Mouse (Mus musculus) MEL (cell line): ENCODE results near the gene Gm45021.

ENCODE experiments used
- CHD1 ChIP-seq: IDR thresholded peaks from 2 replicates; pipeline ENCODE4 v1.6.1; 2012; ENCODE audit warnings: low read depth, mild to moderate bottlenecking, inconsistent platforms, low read length, improper control_type of control experiment
- CHD2 ChIP-seq: IDR thresholded peaks from 2 replicates; pipeline ENCODE4 v1.6.1; 2011; ENCODE audit warnings: low read length, improper control_type of control experiment
- CTCF ChIP-seq, 3 experiments: IDR thresholded peaks in 2 of 3; conservative IDR thresholded peaks in 1 of 3; 2 replicates each; pipeline ENCODE4 v1.5.1; 2011 to 2012; ENCODE audit warnings: low read length in 3 of 3, low read depth in 2 of 3, mild to moderate bottlenecking in 2 of 3, improper control_type of control experiment in 1 of 3, inconsistent platforms in 1 of 3, mixed read lengths in 1 of 3, moderate library complexity in 1 of 3; ENCODE audit not compliant: control insufficient read depth in 1 of 3, insufficient read depth in 1 of 3, poor library complexity in 1 of 3, severe bottlenecking in 1 of 3
- EP300 ChIP-seq, 2 experiments: IDR thresholded peaks; 2 replicates each; pipeline ENCODE4 v1.6.1; 2011; ENCODE audit warnings: improper control_type of control experiment in 2 of 2, low read length in 2 of 2, low read depth in 1 of 2, mild to moderate bottlenecking in 1 of 2
- JUND ChIP-seq: IDR thresholded peaks from 2 replicates; pipeline ENCODE4 v1.6.1; 2011; ENCODE audit warnings: low read depth, mild to moderate bottlenecking, improper control_type of control experiment, low read length
- MAX ChIP-seq: IDR thresholded peaks from 2 replicates; pipeline ENCODE4 v1.6.1; 2011; ENCODE audit warnings: low read length, improper control_type of control experiment
- MEF2A ChIP-seq: IDR thresholded peaks from 2 replicates; pipeline ENCODE4 v1.6.1; 2014; ENCODE audit warnings: low read depth, mild to moderate bottlenecking, inconsistent platforms, low read length, improper control_type of control experiment; ENCODE audit not compliant: poor library complexity, insufficient replicate concordance, severe bottlenecking; ENCODE audit errors: extremely low read depth
- POLR2A ChIP-seq, 2 experiments: IDR thresholded peaks; 2 replicates each; pipeline ENCODE4 v1.6.1; 2011 to 2012; ENCODE audit warnings: low read length in 2 of 2, mild to moderate bottlenecking in 2 of 2, control low read depth in 1 of 2, improper control_type of control experiment in 1 of 2, low read depth in 1 of 2, moderate library complexity in 1 of 2; ENCODE audit not compliant: control insufficient read depth in 1 of 2, insufficient read depth in 1 of 2, poor library complexity in 1 of 2
- RAD21 ChIP-seq: IDR thresholded peaks from 2 replicates; pipeline ENCODE4 v1.6.1; 2011; ENCODE audit warnings: mild to moderate bottlenecking, low read depth, low read length, improper control_type of control experiment
- TCF12 ChIP-seq: IDR thresholded peaks from 2 replicates; pipeline ENCODE4 v1.6.1; 2014; ENCODE audit warnings: low read depth, mild to moderate bottlenecking, inconsistent platforms, low read length, improper control_type of control experiment, moderate library complexity
- ZKSCAN1 ChIP-seq: IDR thresholded peaks from 2 replicates; pipeline ENCODE4 v1.6.1; 2012; ENCODE audit warnings: low read depth, mild to moderate bottlenecking, inconsistent platforms, low read length, improper control_type of control experiment, moderate library complexity

- no peak for TF ChIP-seq CHD2
- TF ChIP-seq CTCF (IDR thresholded peaks at IDR 0.05 in 2 of 3, conservative IDR thresholded peaks at IDR 0.05 in 1 of 3; ENCODE audit: control insufficient read depth in 1 of 3, insufficient read depth in 1 of 3, low read depth in 2 of 3, low read length in 3 of 3, poor library complexity in 1 of 3, severe bottlenecking in 1 of 3), result no peak
- TF ChIP-seq POLR2A (IDR thresholded peaks at IDR 0.05; ENCODE audit: control insufficient read depth in 1 of 2, insufficient read depth in 1 of 2, low read depth in 1 of 2, low read length in 2 of 2, poor library complexity in 1 of 2), result no peak
- no peak for TF ChIP-seq EP300 (IDR thresholded peaks at IDR 0.05; ENCODE audit: low read depth in 1 of 2, low read length in 2 of 2)
- TF ChIP-seq ZKSCAN1, result no peak
- TF ChIP-seq CHD1, result no peak
- TF ChIP-seq TCF12, result no peak
- no peak for TF ChIP-seq JUND
- no peak for TF ChIP-seq MEF2A
- TF ChIP-seq MAX, result no peak
- TF ChIP-seq RAD21, result no peak
These were observed 11.2 kb downstream of the Gm45021 start for GRCm38 (mm10) chr6:48600594-48600993.
